Mouse (Mus musculus): ENCODE results near the gene Hsf2.

- TF ChIP-seq CTCF (IDR thresholded peaks at IDR 0.05; ENCODE audit: borderline replicate concordance, extremely low read depth, insufficient read depth, insufficient read length) (no peak), POLR2A (IDR thresholded peaks at IDR 0.05; ENCODE audit: borderline replicate concordance, extremely low read depth, insufficient read depth, insufficient read length, poor library complexity, severe bottlenecking) (no peak)
Observed at GRCm38 (mm10) chr10:57499414-57500156, 13.4 kb downstream of the Hsf2 start.
